Mouse (Mus musculus): Measurements from ENCODE around the gene Prdm9.
A peak's percentile ranks its signal among the peaks of the same experiment; 100 is the strongest.

GRCm38 (mm10) chr17:15585691-15586090 is 21.5 kb upstream of the Prdm9 start:
- TF ChIP-seq POLR2AphosphoS5 (IDR thresholded peaks at IDR 0.05; ENCODE audit: insufficient replicate concordance, low read depth, low read length) (no peak), GATA1 (IDR thresholded peaks at IDR 0.05; ENCODE audit: borderline replicate concordance, low read length) (no peak), CTCF (IDR thresholded peaks at IDR 0.05; ENCODE audit: low read depth, low read length) (peak; percentile 40; the same call in 1 of the 2 replicates), TAL1 (conservative IDR thresholded peaks at IDR 0.05; ENCODE audit: low read depth, low read length) (no peak)
